Mouse (Mus musculus) olfactory bulb, adult 2 months (tissue): ENCODE results near the gene Rtl1. TPM values are rescaled to one million over a fixed set of nuclear protein-coding genes. Genes with fewer than 3 reads are reported as not detected.

Experiments
- H3K27ac ChIP-seq: fragments of 200-500 bp; 2 replicates; pipeline ENCODE4 v1.5.1; 2012; ENCODE audit warnings: low read depth, low read length; ENCODE audit not compliant: insufficient read depth
- H3K4me1 ChIP-seq: fragments of 200-500 bp; 2 replicates; pipeline ENCODE4 v1.6.1; 2012; ENCODE audit warnings: low read length; ENCODE audit not compliant: control insufficient read depth, insufficient read depth
- H3K4me3 ChIP-seq: fragments of 200-500 bp; 2 replicates; pipeline ENCODE4 v1.5.1; 2012; ENCODE audit warnings: mild to moderate bottlenecking, low read depth, low read length, moderate library complexity; ENCODE audit not compliant: insufficient read depth
- CTCF ChIP-seq: fragments of 200-500 bp; IDR thresholded peaks from 2 replicates; pipeline ENCODE4 v1.5.1; 2012; ENCODE audit warnings: low read depth, mild to moderate bottlenecking, low read length, moderate library complexity; ENCODE audit not compliant: insufficient read depth
- POLR2A ChIP-seq: fragments of 200-500 bp; IDR thresholded peaks from 2 replicates; pipeline ENCODE4 v1.6.1; 2012; ENCODE audit warnings: mild to moderate bottlenecking, low read depth, low read length, moderate library complexity; ENCODE audit not compliant: insufficient read depth
- WGBS: fragments of 180-500 bp; shearing (Covaris S2); methylation state at CpG from one replicate; pipeline ENCODE4 v1.1.7; 2018; 5-methylcytosine and 5-hydroxymethylcytosine counted together
- polyA plus RNA-seq: library from polyadenylated mRNA; stranded (reverse); fragments of >200 nt; gene quantifications from 2 replicates; pipeline ENCODE4 v1.2.4, GENCODE M21; 2012; ENCODE audit warnings: low replicate concordance; ENCODE audit not compliant: missing spikeins, insufficient read depth, insufficient read length

Rtl1 gene
- polyA plus RNA-seq, 1 experiment, result not detected

GRCm38 (mm10) chr12:109553568-109553967, 46.6 kb downstream of the Rtl1 start:
- WGBS, result 79% methylated on average over 1 of the region's 1 CpGs
- Histone ChIP-seq H3K4me3 (no peak overlapping the region), H3K4me1 (peaks cover 14% of the 10 kb centered on the region), H3K27ac (no peak overlapping the region)
- TF ChIP-seq CTCF (no peak), POLR2A (no peak)

- no peak overlapping the region for H3K27ac ChIP-seq
- H3K4me1 ChIP-seq, result peaks cover 11% of the 10 kb centered on the region
- no peak overlapping the region for H3K4me3 ChIP-seq
- WGBS, result 56% methylated on average over 18 of the region's 18 CpGs
- TF ChIP-seq POLR2A (no peak), CTCF (no peak)
Measured at GRCm38 (mm10) chr12:109552754-109553525, 47.2 kb downstream of the Rtl1 start.

GRCm38 (mm10) chr12:109551771-109552170, 48.4 kb downstream of the Rtl1 start:
- H3K27ac ChIP-seq, result no peak overlapping the region
- H3K4me3 ChIP-seq, result no peak overlapping the region
- TF ChIP-seq POLR2A (no peak), CTCF (no peak)
- WGBS, result 84% methylated on average over 2 of the region's 2 CpGs
- peaks cover 11% of the 10 kb centered on the region for H3K4me1 ChIP-seq

GRCm38 (mm10) chr12:109547085-109547484, 53.0 kb downstream of the Rtl1 start:
- H3K4me1 ChIP-seq, result 0 out of 2 replicates have a peak, but pooled peaks cover 5% of the 10 kb centered on the region
- TF ChIP-seq POLR2A (no peak), CTCF (no peak)
- H3K4me3 ChIP-seq, result no peak overlapping the region
- 36% methylated on average over 2 of the region's 2 CpGs for WGBS
- no peak overlapping the region for H3K27ac ChIP-seq

- 33% methylated on average over 30 of the region's 30 CpGs for WGBS
- H3K27ac ChIP-seq, result no peak overlapping the region
- H3K4me1 ChIP-seq, result 0 out of 2 replicates have a peak, but pooled peaks cover 5% of the 10 kb centered on the region
- TF ChIP-seq CTCF (no peak), POLR2A (no peak)
- H3K4me3 ChIP-seq, result no peak overlapping the region
Measured at GRCm38 (mm10) chr12:109545875-109546732, 54.0 kb downstream of the Rtl1 start.

GRCm38 (mm10) chr12:109543281-109543923, 56.7 kb downstream of the Rtl1 start:
- TF ChIP-seq POLR2A (no peak), CTCF (no peak)
- Histone ChIP-seq H3K4me3 (peak overlapping the region; percentile 23; the same call in 1 of the 2 replicates), H3K27ac (no peak overlapping the region), H3K4me1 (0 out of 2 replicates have a peak, but pooled peaks cover 5% of the 10 kb centered on the region)
- 64% methylated on average over 4 of the region's 4 CpGs for WGBS

- H3K27ac ChIP-seq, result no peak overlapping the region
- 47% methylated on average over 17 of the region's 17 CpGs for WGBS
- 0 out of 2 replicates have a peak, but pooled peaks cover 5% of the 10 kb centered on the region for H3K4me1 ChIP-seq
- H3K4me3 ChIP-seq, result peak overlapping the region; percentile 54
- TF ChIP-seq CTCF (peak; percentile 50), POLR2A (no peak)
Measured at GRCm38 (mm10) chr12:109542635-109543249, 57.4 kb downstream of the Rtl1 start.

- 41% methylated on average over 14 of the region's 14 CpGs for WGBS
- TF ChIP-seq POLR2A (no peak), CTCF (0 out of 2 replicates have a peak, but pooled peaks have one; percentile 36)
Measured at GRCm38 (mm10) chr12:109542011-109542410, 58.1 kb downstream of the Rtl1 start.

More at GRCm38 (mm10) chr12:109542011-109542410, 58.1 kb downstream of the Rtl1 start:
- Histone ChIP-seq H3K4me1 (0 out of 2 replicates have a peak, but pooled peaks cover 5% of the 10 kb centered on the region), H3K27ac (0 out of 2 replicates have a peak overlapping the region, but pooled peaks have one; percentile 70), H3K4me3 (peak overlapping the region; percentile 54)
